Mouse (Mus musculus) bone marrow, adult 2 months (tissue): Measurements from ENCODE around the gene Gadd45g. TPM values are rescaled to one million over a fixed set of nuclear protein-coding genes. Genes with fewer than 3 reads are reported as not detected.

Experiments
- H3K27ac ChIP-seq: fragments of 200-500 bp; 2 replicates; pipeline ENCODE4 v1.5.1; 2012; ENCODE audit warnings: low read depth, mild to moderate bottlenecking, control low read depth, inconsistent platforms, low read length; ENCODE audit not compliant: control insufficient read depth, poor library complexity, insufficient read depth
- H3K4me1 ChIP-seq: fragments of 200-500 bp; 2 replicates; pipeline ENCODE4 v1.6.1; 2011; ENCODE audit warnings: low read length; ENCODE audit not compliant: control insufficient read depth, insufficient read depth
- H3K4me3 ChIP-seq: fragments of 200-500 bp; replicated peaks from 2 replicates; pipeline ENCODE3; 2011; ENCODE audit warnings: mild to moderate bottlenecking, low read depth, low read length, control low read depth; ENCODE audit not compliant: control insufficient read depth
- CTCF ChIP-seq: fragments of 200-500 bp; IDR thresholded peaks from 2 replicates; pipeline ENCODE4 v1.5.1; 2011; ENCODE audit warnings: low read length, control low read depth; ENCODE audit not compliant: control insufficient read depth, insufficient read depth
- POLR2A ChIP-seq: fragments of 200-500 bp; IDR thresholded peaks from 2 replicates; pipeline ENCODE4 v1.6.1; 2011; ENCODE audit warnings: low read depth, mild to moderate bottlenecking, control low read depth, low read length, borderline replicate concordance; ENCODE audit not compliant: control insufficient read depth
- WGBS: fragments of 180-500 bp; shearing (Covaris S2); methylation state at CpG from one replicate; pipeline ENCODE4 v1.1.7; 2018; 5-methylcytosine and 5-hydroxymethylcytosine counted together
- polyA plus RNA-seq: library from polyadenylated mRNA; stranded (reverse); fragments of >200 nt; gene quantifications from 2 replicates; pipeline ENCODE4 v1.2.4, GENCODE M21; 2011; ENCODE audit warnings: low replicate concordance; ENCODE audit not compliant: missing spikeins, insufficient read depth, insufficient read length

The Gadd45g gene
- polyA plus RNA-seq, 1 experiment, result 23.5 TPM

- Histone ChIP-seq H3K4me1 (peaks cover 2% of the 10 kb centered on the region; the same call in 1 of the 2 replicates), H3K27ac (no peak overlapping the region), H3K4me3 (no peak overlapping the region)
- TF ChIP-seq POLR2A (no peak), CTCF (no peak)
- 63% methylated on average over 7 of the region's 7 CpGs for WGBS
Measured at GRCm38 (mm10) chr13:51852560-51853190, 6.2 kb downstream of the Gadd45g start.

- Histone ChIP-seq H3K4me1 (peaks cover 2% of the 10 kb centered on the region; the same call in 1 of the 2 replicates), H3K27ac (no peak overlapping the region), H3K4me3 (no peak overlapping the region)
- TF ChIP-seq POLR2A, result no peak
- no peak for TF ChIP-seq CTCF
- WGBS, result 54% methylated on average over 16 of the region's 16 CpGs
Measured at GRCm38 (mm10) chr13:51853301-51854243, 7.1 kb downstream of the Gadd45g start.

GRCm38 (mm10) chr13:51855584-51855983, 9.1 kb downstream of the Gadd45g start:
- TF ChIP-seq POLR2A, result no peak
- TF ChIP-seq CTCF, result no peak
- Histone ChIP-seq H3K4me3 (no peak overlapping the region), H3K27ac (no peak overlapping the region), H3K4me1 (0 out of 2 replicates have a peak, but pooled peaks cover 2% of the 10 kb centered on the region)
- WGBS, result 38% methylated on average over 5 of the region's 5 CpGs

GRCm38 (mm10) chr13:51857156-51857555, 10.7 kb downstream of the Gadd45g start:
- Histone ChIP-seq H3K4me1 (0 out of 2 replicates have a peak, but pooled peaks cover 2% of the 10 kb centered on the region), H3K27ac (no peak overlapping the region), H3K4me3 (no peak overlapping the region)
- TF ChIP-seq CTCF (no peak), POLR2A (no peak)
- WGBS, result 86% methylated on average over 5 of the region's 5 CpGs

- TF ChIP-seq POLR2A, result no peak
- no peak for TF ChIP-seq CTCF
- WGBS, result 78% methylated on average over 4 of the region's 4 CpGs
- H3K4me1 ChIP-seq, result 0 out of 2 replicates have a peak, but pooled peaks cover 2% of the 10 kb centered on the region
Measured at GRCm38 (mm10) chr13:51858475-51858874, 12.0 kb downstream of the Gadd45g start.

GRCm38 (mm10) chr13:51859174-51859573, 12.7 kb downstream of the Gadd45g start:
- TF ChIP-seq CTCF, result no peak
- no peak for TF ChIP-seq POLR2A
- no peak overlapping the region for H3K27ac ChIP-seq
- 0 out of 2 replicates have a peak, but pooled peaks cover 2% of the 10 kb centered on the region for H3K4me1 ChIP-seq
- no peak overlapping the region for H3K4me3 ChIP-seq
- 84% methylated on average over 8 of the region's 8 CpGs for WGBS

More at GRCm38 (mm10) chr13:51858475-51858874, 12.0 kb downstream of the Gadd45g start:
- Histone ChIP-seq H3K4me3 (no peak overlapping the region), H3K27ac (no peak overlapping the region)

GRCm38 (mm10) chr13:51859798-51860197, 13.3 kb downstream of the Gadd45g start:
- Histone ChIP-seq H3K4me1 (0 out of 2 replicates have a peak, but pooled peaks cover 2% of the 10 kb centered on the region), H3K27ac (no peak overlapping the region), H3K4me3 (no peak overlapping the region)
- TF ChIP-seq CTCF (no peak), POLR2A (no peak)
- WGBS, result 27% methylated on average over 3 of the region's 3 CpGs

- Histone ChIP-seq H3K27ac (no peak overlapping the region), H3K4me1 (no peaks in the 10 kb centered on the region), H3K4me3 (no peak overlapping the region)
- TF ChIP-seq CTCF (no peak), POLR2A (no peak)
- 90% methylated on average over 1 of the region's 1 CpGs for WGBS
Measured at GRCm38 (mm10) chr13:51862750-51863149, 16.3 kb downstream of the Gadd45g start.
